Mouse (Mus musculus): Measurements from ENCODE around the gene Pde1a.

Pde1a gene

GRCm38 (mm10) chr2:79865275-79865999, 263.8 kb downstream of the Pde1a start:
- CTCF ChIA-PET = interaction anchor here (0.6 to 2.3 kb wide), 36 partner anchors 12 to 1938 kb away, joined by 3 to 18 read pairs (median 4); no protein-coding TSS in a partner anchor
- POLR2A ChIA-PET = interaction anchor here in 2 of 4 experiments (0.6 to 0.7 kb wide), 4 partner anchors 8 to 609 kb away, joined by 3 to 6 read pairs (median 4); no protein-coding TSS in a partner anchor

- POLR2A ChIA-PET = no interaction called here
- CTCF ChIA-PET = no interaction called here
These were observed 272.4 kb downstream of the Pde1a start for GRCm38 (mm10) chr2:79856874-79857273.

- POLR2A ChIA-PET = interaction anchor here in 1 of 4 experiments (0.7 kb wide), 1 partner anchor 729 kb away, joined by 3 read pairs; no protein-coding TSS in a partner anchor
- CTCF ChIA-PET = interaction anchor here in 1 of 4 experiments (0.6 kb wide), 1 partner anchor 475 kb away, joined by 3 read pairs; no protein-coding TSS in a partner anchor
These were observed 281.9 kb downstream of the Pde1a start for GRCm38 (mm10) chr2:79847396-79847795.

DNA sequence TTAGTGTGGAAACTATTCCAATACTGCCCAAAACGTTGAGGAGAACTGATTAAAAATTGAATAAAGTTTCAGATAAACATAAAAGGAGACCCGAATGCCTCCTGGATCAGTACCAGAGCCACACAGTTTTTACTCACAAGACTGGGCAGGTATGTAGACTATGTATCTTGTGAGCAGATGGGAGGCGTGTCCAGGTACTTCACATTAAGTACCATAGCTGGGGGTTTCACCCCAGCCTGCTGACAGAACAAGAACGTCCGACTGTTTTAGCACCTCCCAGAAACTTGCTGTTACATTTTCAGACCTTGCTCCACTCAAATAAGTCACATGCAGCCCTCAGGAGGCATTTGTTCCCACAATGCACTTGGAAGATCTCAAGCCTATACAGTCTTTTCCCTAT, 289.7 kb downstream of the Pde1a start:
- ChIA-PET CTCF (no interaction called here), POLR2A (no interaction called here)

GRCm38 (mm10) chr2:79839090-79839489, 290.2 kb downstream of the Pde1a start:
- POLR2A ChIA-PET = no interaction called here
- CTCF ChIA-PET = no interaction called here

DNA sequence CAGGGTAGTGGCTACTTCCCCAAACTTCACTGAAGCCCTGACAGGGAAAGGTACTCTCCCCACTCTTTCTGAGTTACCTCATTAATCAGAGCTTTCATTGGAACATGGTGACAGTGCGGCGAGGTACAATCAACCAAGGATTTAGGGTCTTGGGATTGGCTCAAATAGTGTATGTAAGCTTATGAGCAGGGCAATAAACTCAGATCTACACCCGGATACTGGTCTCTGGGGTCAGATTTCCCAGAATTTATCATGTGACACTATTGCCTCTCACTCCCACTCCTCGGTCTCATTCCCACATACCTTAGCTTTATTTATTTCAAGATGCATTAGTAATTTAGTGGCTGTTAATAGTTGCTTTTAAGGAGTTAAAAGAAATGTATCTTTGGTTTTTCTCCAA, 303.4 kb downstream of the Pde1a start:
- POLR2A ChIA-PET = interaction anchor here in 1 of 4 experiments (0.8 kb wide), 1 partner anchor 9 kb away, joined by 3 read pairs; no protein-coding TSS in a partner anchor
- CTCF ChIA-PET = no interaction called here

DNA sequence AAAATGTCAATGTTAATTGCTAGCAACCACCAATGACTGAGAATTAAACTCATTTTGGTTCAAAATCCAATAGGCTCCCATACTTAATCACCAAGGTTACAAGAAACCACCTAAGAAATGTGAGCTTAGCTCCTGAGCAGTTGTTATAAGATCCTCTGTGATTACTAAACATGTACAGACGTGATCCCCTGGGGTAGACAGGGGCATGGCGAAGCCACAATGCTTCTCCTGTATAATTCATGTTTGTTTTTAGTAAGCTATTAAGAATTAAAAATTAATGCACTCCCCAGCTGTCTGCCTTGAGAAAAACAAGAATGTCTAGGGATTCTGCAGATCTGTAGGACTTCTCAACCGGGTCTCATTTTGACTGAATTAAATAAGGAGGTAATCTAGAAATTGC, 309.7 kb downstream of the Pde1a start:
- CTCF ChIA-PET = no interaction called here
- POLR2A ChIA-PET = no interaction called here

GRCm38 (mm10) chr2:79815708-79816484, 313.4 kb downstream of the Pde1a start:
- CTCF ChIA-PET = interaction anchor here in 1 of 4 experiments (0.6 kb wide), 1 partner anchor 24 kb away, joined by 3 read pairs; no protein-coding TSS in a partner anchor
- POLR2A ChIA-PET = interaction anchor here in 1 of 4 experiments (0.6 to 0.7 kb wide), 2 partner anchors 28 to 373 kb away, joined by 3 read pairs; no protein-coding TSS in a partner anchor

GRCm38 (mm10) chr2:79798627-79799026, 330.6 kb downstream of the Pde1a start:
- ChIA-PET CTCF (no interaction called here), POLR2A (no interaction called here)

DNA sequence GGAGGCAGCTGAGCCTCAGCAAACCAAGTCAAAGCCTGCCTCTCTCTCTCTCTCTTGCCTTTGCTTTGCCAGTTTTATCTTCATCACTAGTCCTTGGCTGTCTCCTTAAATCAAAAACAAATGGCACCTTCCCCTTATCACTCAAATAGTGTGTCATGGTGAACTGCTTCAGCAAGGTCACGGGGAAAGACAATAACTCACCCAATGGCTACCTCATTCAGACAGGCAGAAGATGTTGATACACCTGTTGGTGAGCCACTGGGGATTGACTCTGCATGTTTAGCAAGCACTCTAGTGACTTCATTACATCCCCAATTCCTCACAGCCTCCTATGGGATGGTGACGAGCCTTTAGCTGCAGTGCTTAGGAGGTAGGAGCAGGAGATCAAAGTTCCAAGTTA, 331.8 kb downstream of the Pde1a start:
- ChIA-PET CTCF (no interaction called here), POLR2A (no interaction called here)

DNA sequence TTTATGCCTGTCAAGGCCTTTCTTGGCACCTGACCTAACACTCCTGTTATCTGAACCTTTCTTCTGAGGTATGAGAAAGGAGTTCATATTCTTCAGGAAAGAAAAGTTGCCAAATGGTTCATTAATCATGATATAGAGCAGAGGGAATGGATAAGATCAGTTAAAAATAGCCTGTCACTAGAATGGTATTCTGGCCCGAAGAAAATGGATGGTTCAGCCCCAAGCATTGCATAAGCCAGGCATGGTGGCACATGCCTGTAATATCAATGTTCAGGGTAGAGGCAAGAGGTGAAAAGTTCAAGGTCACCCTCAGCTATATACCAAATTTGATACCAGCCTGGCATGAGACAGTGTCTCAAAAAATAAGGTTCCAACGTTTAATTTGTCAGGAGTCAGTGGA, 336.1 kb downstream of the Pde1a start:
- CTCF ChIA-PET = no interaction called here
- POLR2A ChIA-PET = no interaction called here

DNA sequence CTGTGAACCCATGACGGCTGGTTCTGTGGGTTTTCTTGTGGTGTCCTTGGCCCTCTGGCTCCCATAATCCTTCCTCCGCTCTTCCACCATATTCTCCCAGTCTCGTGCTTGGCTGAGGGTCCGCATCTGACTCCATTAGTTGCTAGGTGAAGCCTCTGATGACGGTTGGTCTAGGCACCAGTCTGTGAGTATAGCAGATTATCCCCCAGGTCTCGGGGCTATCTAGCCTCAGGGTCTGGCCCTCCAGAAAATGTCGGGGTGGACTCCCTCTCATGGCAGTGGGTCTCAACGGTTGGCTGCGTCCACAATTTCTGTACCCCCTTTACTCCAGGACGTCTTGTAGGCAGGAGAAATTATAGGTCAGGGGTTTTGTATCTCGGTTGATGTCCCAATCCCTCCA, 342.8 kb downstream of the Pde1a start:
- CTCF ChIA-PET = interaction anchor here in 2 of 4 experiments (1.0 to 1.1 kb wide), 2 partner anchors 12 kb away, joined by 3 to 4 read pairs; no protein-coding TSS in a partner anchor
- POLR2A ChIA-PET = no interaction called here

GRCm38 (mm10) chr2:79785541-79786134, 343.6 kb downstream of the Pde1a start:
- ChIA-PET POLR2A (interaction anchor here in 1 of 4 experiments (0.6 kb wide), 1 partner anchor 525 kb away, joined by 3 read pairs; no protein-coding TSS in a partner anchor), CTCF (interaction anchor here in 2 of 4 experiments (1.0 to 1.1 kb wide), 2 partner anchors 11 kb away, joined by 3 to 4 read pairs; no protein-coding TSS in a partner anchor)
